Mouse (Mus musculus) olfactory bulb, adult 2 months (tissue): ENCODE results near the gene Grik2.

Source experiments
- CTCF ChIP-seq: fragments of 200-500 bp; IDR thresholded peaks from 2 replicates; pipeline ENCODE4 v1.5.1; 2012; ENCODE audit warnings: low read depth, mild to moderate bottlenecking, low read length, moderate library complexity; ENCODE audit not compliant: insufficient read depth
- POLR2A ChIP-seq: fragments of 200-500 bp; IDR thresholded peaks from 2 replicates; pipeline ENCODE4 v1.6.1; 2012; ENCODE audit warnings: mild to moderate bottlenecking, low read depth, low read length, moderate library complexity; ENCODE audit not compliant: insufficient read depth

DNA sequence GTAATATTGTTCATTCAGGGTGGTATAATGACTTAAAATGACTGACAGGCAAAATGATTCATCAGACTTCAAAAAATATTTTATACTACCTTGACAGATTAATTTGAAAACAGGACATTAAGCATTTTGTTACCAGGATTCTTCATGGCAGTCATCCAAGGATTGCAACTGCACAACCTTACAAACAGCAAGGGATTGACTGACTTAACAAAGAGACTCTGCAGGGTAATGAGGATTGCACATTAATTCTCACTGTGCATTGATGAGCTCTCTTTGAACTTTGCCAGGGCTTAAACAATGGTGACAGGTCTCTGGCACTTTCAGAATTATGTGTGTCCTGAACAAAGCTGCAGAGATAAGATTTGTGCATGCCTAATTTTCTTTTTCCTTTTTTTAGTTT is 466.2 kb downstream of the Grik2 start:
- TF ChIP-seq CTCF (no peak), POLR2A (no peak)
